Mouse (Mus musculus): Measurements from ENCODE around the gene Cage1. TPM values are rescaled to one million over a fixed set of nuclear protein-coding genes. Genes with fewer than 3 reads are reported as not detected.

Cage1 gene
- 0.62 and 3.0 TPM in 2 replicates for total RNA-seq (2014; fragmentation: Nextera tagmentation)
- 0.98 and 2.2 TPM in 2 replicates for total RNA-seq (2017)

DNA sequence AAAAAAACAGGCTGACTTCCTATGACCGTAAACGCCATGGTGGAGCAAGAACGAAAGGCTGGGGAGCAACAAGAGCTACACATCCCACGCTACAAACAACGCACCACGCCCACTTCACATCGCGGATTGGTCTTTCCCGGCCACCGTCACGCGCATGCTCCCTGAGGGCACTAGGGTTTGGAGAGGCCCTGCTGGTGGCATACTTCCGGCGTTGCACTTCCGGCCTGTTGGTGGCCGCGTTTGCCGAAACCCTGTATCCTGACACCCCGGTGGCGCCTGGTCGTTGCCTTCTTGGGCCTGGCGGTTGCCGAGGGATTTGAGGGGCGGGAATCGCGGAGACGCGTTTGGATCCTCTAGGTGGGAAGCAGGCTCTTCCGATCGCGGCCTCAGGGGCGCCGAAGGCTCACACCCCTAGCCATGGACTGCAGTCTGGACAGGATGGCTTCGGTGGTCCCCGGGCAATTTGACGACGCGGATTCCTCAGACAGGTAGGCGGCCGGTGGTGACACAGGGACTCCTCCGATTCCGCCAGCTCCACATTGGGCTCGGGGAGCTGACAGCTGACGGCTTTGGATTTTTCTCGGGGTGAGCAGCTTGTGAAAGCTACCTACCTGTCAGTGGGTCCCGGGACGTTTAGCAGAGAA, at the start of gene Cage1:
Gene Cage1 (minus strand): TSS at position 26 of the 644 bp plus-strand sequence.
- peak; percentile 95 for ATAC-seq (replicated peaks; ENCODE audit: poor library complexity, severe bottlenecking)

DNA sequence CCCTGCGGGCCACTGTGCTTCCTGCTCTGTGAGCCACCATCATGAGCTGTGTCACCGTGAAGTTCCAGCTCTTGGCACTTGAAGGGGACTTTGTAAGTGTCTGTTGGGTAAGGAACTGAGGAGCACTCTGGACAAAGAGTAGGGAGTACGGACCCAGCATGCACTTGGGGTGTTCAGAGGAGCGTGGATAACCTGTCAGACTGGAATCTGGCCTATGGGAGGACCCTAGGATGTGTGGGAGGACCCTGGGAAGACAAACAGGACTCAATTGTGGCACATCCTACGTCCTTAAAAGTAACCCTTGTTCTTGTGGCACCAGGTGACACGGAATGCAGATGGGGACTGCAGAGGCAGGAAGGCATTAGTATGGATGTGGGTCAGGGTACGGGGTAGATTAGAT, 44.3 kb upstream of the Cage1 start:
- ATAC-seq (replicated peaks; ENCODE audit: poor library complexity, severe bottlenecking), result no peak

DNA sequence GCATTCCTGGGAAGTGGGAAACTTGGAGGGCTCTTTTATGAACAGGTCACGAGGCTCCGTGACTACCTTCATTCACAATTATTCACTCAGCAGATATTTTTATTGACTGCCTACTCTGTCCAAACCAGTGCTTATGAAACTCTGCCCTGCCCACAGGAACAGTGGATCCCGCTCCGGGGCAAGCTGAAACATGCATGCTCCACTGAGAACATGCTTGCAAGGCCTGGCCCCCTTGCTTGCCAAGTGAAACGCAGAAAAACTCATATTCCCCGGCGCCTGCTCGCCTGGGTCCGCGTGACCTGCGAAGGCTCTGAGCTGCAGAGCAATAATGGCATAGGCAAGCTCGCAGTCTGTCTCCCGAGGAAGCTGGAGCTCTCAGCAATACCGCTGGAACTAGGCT, 43.9 kb upstream of the Cage1 start:
- ATAC-seq (replicated peaks; ENCODE audit: poor library complexity, severe bottlenecking), result no peak

- ATAC-seq (replicated peaks; ENCODE audit: poor library complexity, severe bottlenecking), result no peak
Measured at GRCm38 (mm10) chr13:38080014-38080413, 43.1 kb upstream of the Cage1 start.

GRCm38 (mm10) chr13:38079366-38079765, 42.5 kb upstream of the Cage1 start:
- ATAC-seq (replicated peaks; ENCODE audit: poor library complexity, severe bottlenecking), result no peak

DNA sequence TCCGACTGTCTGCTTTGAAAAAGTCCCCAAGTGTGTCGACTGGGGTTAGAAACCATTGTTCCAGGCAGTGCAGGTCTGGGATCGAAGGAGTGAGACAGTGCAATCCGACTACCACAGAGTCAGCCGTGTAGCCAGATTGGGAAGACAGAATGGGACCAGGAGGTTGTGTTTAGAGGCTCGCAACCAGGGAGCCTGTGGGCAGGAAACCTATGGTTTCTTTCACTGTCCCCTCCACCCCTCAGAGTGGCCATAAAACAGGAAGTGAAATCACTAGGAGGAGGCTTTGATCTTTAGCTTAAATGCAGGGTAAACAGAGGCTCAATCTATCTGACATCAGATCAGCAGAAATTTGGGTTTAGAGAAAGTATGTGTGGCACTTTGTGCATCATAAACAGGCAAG, 42.0 kb upstream of the Cage1 start:
- peak; percentile 88 for ATAC-seq (replicated peaks; ENCODE audit: poor library complexity, severe bottlenecking)

DNA sequence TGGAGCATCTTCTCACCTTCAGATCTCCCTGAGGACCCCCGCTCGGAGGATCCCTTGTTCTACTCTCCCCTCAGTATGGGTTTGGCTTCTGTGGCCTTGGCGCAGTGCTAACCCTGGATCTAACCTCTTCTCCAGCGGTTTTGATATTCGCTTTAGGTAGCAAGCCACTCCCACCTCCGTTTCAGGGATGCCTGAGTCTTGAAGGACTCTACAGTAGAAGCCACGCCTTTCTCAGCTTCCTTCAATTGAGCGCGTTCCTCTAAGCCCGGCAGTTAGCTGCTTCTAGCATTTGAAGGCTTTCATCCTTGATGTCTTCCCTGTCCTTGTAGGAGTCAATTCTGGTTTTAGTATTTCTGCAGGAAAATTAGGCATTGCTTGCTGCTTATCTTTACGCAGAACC, 40.2 kb upstream of the Cage1 start:
- ATAC-seq (replicated peaks; ENCODE audit: poor library complexity, severe bottlenecking), result peak; percentile 49; the same call in 1 of the 2 replicates

- no peak for ATAC-seq (replicated peaks; ENCODE audit: poor library complexity, severe bottlenecking)
Measured at GRCm38 (mm10) chr13:38074404-38074803, 37.5 kb upstream of the Cage1 start.

GRCm38 (mm10) chr13:38073374-38074307, 36.8 kb upstream of the Cage1 start:
- no peak for ATAC-seq (replicated peaks; ENCODE audit: poor library complexity, severe bottlenecking)

- no peak for ATAC-seq (replicated peaks; ENCODE audit: poor library complexity, severe bottlenecking)
Measured at GRCm38 (mm10) chr13:38070945-38071344, 34.1 kb upstream of the Cage1 start.

GRCm38 (mm10) chr13:38064854-38065663, 28.2 kb upstream of the Cage1 start:
- ATAC-seq (replicated peaks; ENCODE audit: poor library complexity, severe bottlenecking), result peak; percentile 78

GRCm38 (mm10) chr13:38062678-38063077, 25.8 kb upstream of the Cage1 start:
- peak; percentile 52 for ATAC-seq (replicated peaks; ENCODE audit: poor library complexity, severe bottlenecking)

GRCm38 (mm10) chr13:38049888-38050287, 13.0 kb upstream of the Cage1 start:
- no peak for ATAC-seq (replicated peaks; ENCODE audit: poor library complexity, severe bottlenecking)

GRCm38 (mm10) chr13:38037811-38038210, 942 bp upstream of the Cage1 start:
- ATAC-seq (replicated peaks; ENCODE audit: poor library complexity, severe bottlenecking), result peak; percentile 23

- ATAC-seq (replicated peaks; ENCODE audit: poor library complexity, severe bottlenecking), result no peak; the same call in 1 of the 2 replicates
Measured at GRCm38 (mm10) chr13:38036343-38037043, 376 bp downstream of the Cage1 start, which contains the start of gene Riok1. TSS of gene Riok1 (plus strand) at chr13:38036995.

DNA sequence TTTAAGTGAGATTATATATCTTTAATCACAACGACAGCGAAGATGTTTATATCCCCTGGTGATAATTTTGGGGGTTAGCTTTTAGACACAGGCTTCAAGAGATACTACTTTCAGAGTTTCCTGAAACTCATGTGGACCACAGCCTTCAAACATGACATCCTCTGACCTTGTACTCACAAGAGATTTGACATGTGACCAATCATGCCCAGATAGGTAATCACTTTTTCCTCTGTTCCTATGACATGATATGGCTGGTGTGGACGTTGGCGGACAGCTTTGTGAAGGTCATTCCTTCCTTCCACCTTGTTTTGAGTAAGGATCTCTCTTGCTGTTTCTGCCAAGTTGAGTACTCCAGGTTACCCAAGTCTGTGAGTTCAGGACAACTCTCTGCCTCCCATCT, 8.5 kb downstream of the Cage1 start:
- ATAC-seq (replicated peaks; ENCODE audit: poor library complexity, severe bottlenecking), result peak; percentile 20

GRCm38 (mm10) chr13:38027618-38028248, 9.1 kb downstream of the Cage1 start:
- peak; percentile 95 for ATAC-seq (replicated peaks; ENCODE audit: poor library complexity, severe bottlenecking)

GRCm38 (mm10) chr13:38025874-38026273, 11.0 kb downstream of the Cage1 start:
- no peak for ATAC-seq (replicated peaks; ENCODE audit: poor library complexity, severe bottlenecking)

DNA sequence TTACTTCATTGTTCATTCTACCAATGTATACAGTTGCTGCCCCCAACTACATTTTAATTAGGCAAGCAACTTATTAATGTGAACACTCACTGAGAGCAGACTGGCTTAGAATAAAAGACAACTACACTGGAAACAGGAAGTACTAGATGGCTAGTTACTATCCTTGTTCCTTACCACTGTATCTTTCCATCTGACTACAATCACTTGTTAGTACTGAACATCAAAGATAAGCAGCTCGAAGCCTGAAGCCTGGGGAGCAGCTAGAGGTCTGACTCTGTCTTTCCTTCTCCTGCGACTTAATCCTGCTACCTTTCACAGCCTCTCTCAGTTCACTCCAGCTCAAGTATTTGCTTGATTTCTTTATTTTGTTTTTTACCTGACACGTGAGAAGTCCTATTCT, 18.1 kb downstream of the Cage1 start:
- no peak for ATAC-seq (replicated peaks; ENCODE audit: poor library complexity, severe bottlenecking)
